Mouse (Mus musculus): Measurements from ENCODE around the gene Btbd8.

DNA sequence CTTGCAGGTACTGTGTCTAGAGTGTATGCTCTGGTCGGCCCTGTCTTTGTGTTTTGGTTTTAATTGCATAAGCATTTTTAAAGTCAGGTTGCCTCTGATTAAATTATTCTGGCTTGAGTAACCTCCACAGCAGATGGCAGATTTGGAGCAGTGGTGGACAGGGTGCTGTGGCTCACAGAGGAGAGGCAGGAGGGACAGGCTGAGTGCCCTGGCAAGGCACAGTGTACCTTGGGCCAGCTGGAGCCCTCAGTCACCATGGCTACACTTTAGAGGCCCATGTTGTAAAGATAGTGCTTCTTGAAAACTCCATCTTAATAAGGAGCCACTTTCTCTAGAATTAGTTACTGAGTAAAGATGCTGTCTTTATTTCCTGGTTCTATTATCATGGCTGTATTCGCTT lies 58.2 kb downstream of the Btbd8 start:
- TF ChIP-seq POLR2A (IDR thresholded peaks at IDR 0.05; ENCODE audit: borderline replicate concordance, extremely low read depth, low read depth, low read length) (no peak), CTCF (IDR thresholded peaks at IDR 0.05; ENCODE audit: insufficient read depth, low read length) (no peak)
